Mouse (Mus musculus) bone marrow macrophage, adult 2 months (primary cell): ENCODE results near the gene Chd6. TPM values are rescaled to one million over a fixed set of nuclear protein-coding genes. Genes with fewer than 3 reads are reported as not detected.
"Not testable (repeated sequence)": the region's sequence is repeated elsewhere in the genome, so short reads cannot be mapped to it uniquely, and the experiment has no call there.

Source experiments
- H3K27ac ChIP-seq: 2 replicates; pipeline ENCODE4 v1.5.1; 2012; ENCODE audit warnings: low read depth, low read length; ENCODE audit not compliant: insufficient read depth
- H3K4me1 ChIP-seq: 2 replicates; pipeline ENCODE4 v1.6.1; 2012; ENCODE audit warnings: low read length; ENCODE audit not compliant: control insufficient read depth, insufficient read depth
- H3K4me3 ChIP-seq: 2 replicates; pipeline ENCODE4 v1.5.1; 2012; ENCODE audit warnings: mild to moderate bottlenecking, low read length, moderate library complexity; ENCODE audit not compliant: insufficient read depth
- CTCF ChIP-seq: IDR thresholded peaks from 2 replicates; pipeline ENCODE4 v1.5.1; 2012; ENCODE audit warnings: low read depth, mild to moderate bottlenecking, low read length, moderate library complexity
- POLR2A ChIP-seq: IDR thresholded peaks from 2 replicates; pipeline ENCODE4 v1.6.1; 2012; ENCODE audit warnings: mild to moderate bottlenecking, low read depth, low read length, borderline replicate concordance
- polyA plus RNA-seq: library from polyadenylated mRNA; stranded (reverse); fragments of >200 nt; gene quantifications from 2 replicates; pipeline ENCODE4 v1.2.4, GENCODE M21; 2012; ENCODE audit not compliant: missing spikeins, insufficient read depth, insufficient read length

The Chd6 gene
- polyA plus RNA-seq, 1 experiment = 24.2 TPM

DNA sequence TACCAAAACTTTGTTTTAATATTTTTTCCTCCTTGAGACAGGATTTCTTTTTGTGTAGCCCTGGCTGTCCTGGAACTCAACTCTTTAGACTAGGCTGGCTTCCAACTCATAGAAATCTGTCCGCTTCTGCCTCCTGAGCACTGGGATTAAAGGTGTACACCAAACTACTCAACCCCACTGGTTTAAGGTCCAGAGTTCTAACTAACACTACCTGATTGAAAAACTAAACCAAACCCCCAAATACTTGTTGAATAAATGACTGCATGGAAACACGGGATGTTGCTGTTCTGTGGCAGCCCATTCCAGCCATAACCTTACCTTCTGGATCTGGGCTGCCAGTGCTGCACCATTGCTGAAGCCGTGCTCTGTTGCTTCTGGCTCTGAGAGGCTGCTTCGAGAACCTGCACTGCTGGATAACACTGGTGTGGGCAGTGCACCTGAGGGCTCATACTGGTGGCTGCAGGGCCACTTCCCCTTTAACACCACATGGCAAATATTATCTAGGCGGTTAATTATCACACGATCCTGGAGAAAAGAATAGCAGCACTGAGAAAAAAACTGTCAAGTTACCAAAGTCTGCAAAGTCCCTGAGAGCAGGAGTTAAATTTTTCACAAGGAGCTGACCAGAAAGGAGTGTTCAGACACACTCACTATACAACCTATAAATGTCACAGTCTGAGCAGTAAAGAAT, 147.8 kb downstream of the Chd6 start:
- peaks cover 9% of the 10 kb centered on the region for H3K4me1 ChIP-seq
- no peak for TF ChIP-seq CTCF
- TF ChIP-seq POLR2A = no peak
- no peak overlapping the region for H3K4me3 ChIP-seq
- H3K27ac ChIP-seq = no peak overlapping the region

GRCm38 (mm10) chr2:160959901-160960300, 149.0 kb downstream of the Chd6 start:
- Histone ChIP-seq H3K4me1 (peaks cover 9% of the 10 kb centered on the region), H3K4me3 (no peak overlapping the region), H3K27ac (no peak overlapping the region)
- no peak for TF ChIP-seq POLR2A
- TF ChIP-seq CTCF = no peak

GRCm38 (mm10) chr2:160958737-160959136, 150.1 kb downstream of the Chd6 start:
- Histone ChIP-seq H3K4me1 (peaks cover 9% of the 10 kb centered on the region), H3K4me3 (no peak overlapping the region), H3K27ac (no peak overlapping the region)
- TF ChIP-seq POLR2A (no peak), CTCF (no peak)

DNA sequence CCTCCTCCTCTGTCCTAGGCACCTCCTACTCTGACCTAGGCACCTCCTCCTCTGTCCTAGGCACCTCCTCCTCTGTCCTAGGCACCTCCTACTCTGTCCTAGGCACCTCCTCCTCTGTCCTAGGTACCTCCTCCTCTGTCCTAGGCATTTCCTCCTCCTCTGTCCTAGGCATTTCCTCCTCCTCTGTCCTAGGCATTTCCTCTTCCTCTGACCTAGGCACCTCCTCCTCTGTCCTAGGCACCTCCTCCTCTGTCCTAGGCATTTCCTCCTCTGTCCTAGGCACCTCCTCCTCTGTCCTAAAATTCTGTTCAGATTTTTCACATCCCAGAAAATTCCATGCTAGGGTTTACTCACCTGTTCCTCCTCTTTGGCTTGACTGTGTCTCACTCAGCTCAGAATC, 151.1 kb downstream of the Chd6 start:
- H3K4me3 ChIP-seq, H3K27ac ChIP-seq, H3K4me1 ChIP-seq: not testable (repeated sequence)

GRCm38 (mm10) chr2:160957307-160957706, 151.6 kb downstream of the Chd6 start:
- not testable (repeated sequence) for H3K4me1 ChIP-seq, H3K4me3 ChIP-seq, H3K27ac ChIP-seq

- TF ChIP-seq CTCF = no peak; the same call in 1 of the 2 replicates
- no peak for TF ChIP-seq POLR2A
- Histone ChIP-seq H3K4me3 (no peak overlapping the region), H3K4me1 (no peaks in the 10 kb centered on the region)
These were observed 153.5 kb downstream of the Chd6 start for GRCm38 (mm10) chr2:160955331-160955730.

DNA sequence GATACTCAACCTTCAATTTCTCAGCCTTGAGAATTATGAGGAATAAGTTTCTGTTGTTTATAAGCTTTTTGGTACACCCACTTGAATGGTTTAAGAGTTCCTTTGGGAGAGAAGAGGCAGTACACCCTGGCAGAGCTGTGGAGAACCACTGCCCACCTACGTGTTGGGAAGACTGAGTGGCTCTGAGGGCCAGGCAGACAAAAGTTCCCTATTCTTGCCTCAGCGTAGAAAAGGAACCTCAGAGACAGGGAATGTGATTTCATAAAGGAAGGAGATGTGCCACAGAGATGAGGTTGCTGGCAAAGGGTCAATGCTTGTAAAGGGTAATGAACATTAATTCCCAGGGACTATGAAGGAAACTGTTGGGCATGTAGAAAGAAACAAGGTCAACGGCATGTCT, 154.3 kb downstream of the Chd6 start:
- Histone ChIP-seq H3K4me1 (no peaks in the 10 kb centered on the region), H3K27ac (no peak overlapping the region), H3K4me3 (no peak overlapping the region)
- TF ChIP-seq POLR2A (no peak), CTCF (no peak)

More at GRCm38 (mm10) chr2:160955331-160955730, 153.5 kb downstream of the Chd6 start:
- H3K27ac ChIP-seq = no peak overlapping the region

DNA sequence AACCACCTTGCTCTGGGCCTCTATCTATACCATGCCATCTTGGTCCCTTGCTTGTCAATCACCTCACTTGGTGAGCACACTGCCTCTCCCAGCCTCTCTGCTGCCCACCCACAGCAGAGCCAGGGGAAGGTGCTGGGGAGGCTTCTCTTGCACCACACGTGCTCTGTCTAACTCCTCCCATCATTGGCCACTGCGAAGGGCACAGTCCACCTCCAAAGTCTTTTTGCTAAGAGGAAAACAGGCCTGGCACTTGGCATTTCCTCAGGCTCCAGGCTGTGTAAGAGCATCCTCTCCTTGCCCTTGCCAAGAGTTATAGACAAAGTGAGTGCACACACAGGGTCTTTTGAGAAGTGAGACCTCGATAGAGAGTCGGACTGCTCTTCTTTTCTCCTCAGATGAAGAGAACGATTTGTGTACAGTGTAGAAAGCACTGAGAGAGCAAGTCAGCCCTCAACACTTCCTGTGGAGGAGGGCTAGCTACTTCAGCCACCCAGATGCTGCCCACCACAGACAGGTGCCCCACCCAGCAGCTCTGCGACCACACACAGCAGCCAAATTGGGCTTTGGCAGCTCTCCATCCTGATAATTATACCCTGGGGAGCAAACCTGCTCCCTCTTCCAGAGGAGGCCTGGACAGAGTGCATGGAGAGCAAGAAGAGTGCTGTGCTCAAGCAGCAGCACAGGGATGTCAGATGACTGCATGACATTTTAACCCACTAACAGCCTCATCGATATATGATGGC, 155.6 kb downstream of the Chd6 start:
- no peak overlapping the region for H3K4me3 ChIP-seq
- H3K4me1 ChIP-seq = no peaks in the 10 kb centered on the region
- H3K27ac ChIP-seq = no peak overlapping the region
- TF ChIP-seq CTCF = no peak
- TF ChIP-seq POLR2A = no peak

DNA sequence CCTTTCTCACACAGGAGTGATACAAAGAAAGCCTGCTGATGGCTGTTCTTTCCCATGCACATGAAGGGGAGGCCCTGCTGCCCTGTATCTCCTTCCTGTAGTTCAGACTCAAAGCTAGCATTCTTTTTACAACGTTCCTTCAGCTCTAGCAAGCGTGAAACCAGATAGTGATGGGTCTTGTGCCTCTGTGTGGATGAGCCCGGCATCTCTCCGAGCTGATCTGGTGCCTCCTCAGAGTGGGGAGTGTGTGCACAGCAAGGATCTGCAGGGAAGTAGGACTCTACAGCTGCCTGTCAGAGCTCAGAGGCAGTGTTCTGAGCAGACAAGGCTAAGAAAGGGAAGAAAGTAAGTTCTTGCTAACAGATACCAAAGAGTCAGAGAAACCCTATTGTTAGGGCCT, 157.3 kb downstream of the Chd6 start:
- TF ChIP-seq CTCF (no peak), POLR2A (no peak)
- no peaks in the 10 kb centered on the region for H3K4me1 ChIP-seq
- H3K27ac ChIP-seq = no peak overlapping the region
- no peak overlapping the region for H3K4me3 ChIP-seq

- TF ChIP-seq CTCF = no peak
- no peak for TF ChIP-seq POLR2A
- Histone ChIP-seq H3K27ac (no peak overlapping the region), H3K4me3 (no peak overlapping the region), H3K4me1 (no peaks in the 10 kb centered on the region)
These were observed 166.4 kb downstream of the Chd6 start for GRCm38 (mm10) chr2:160942443-160942842.
